Mouse (Mus musculus): ENCODE data around the gene Sorl1. TPM values are rescaled to one million over a fixed set of nuclear protein-coding genes. Genes with fewer than 3 reads are reported as not detected.

Gene Sorl1
- polyA plus RNA-seq, 1 experiment from 2014 or later, result 8.8 TPM

DNA sequence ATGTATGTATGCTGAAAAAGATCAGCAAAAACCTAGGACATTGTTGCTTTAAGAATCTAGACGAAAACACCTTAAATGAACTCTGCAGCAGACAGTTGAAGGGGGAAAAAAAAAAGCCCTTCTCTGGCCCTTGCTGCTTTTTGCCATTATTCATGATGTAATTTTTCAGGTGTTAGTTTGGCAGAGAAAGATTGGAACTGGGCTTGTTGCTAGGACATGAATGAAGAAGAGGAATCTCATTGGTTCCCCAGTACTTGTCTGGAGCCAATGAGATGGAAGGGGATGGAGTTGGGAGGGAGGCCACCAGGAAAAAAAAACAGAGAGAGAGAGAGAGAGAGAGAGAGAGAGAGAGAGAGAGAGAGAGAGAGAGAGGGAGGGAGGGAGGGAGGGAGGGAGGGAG lies 187.5 kb downstream of the Sorl1 start:
- no peak overlapping the region for H3K27ac ChIP-seq (replicated peaks; ENCODE audit: low read depth, low read length)
- no peaks in the 10 kb centered on the region for H3K36me3 ChIP-seq (ENCODE audit: control insufficient read depth, insufficient read depth, low read length)
- 25% methylated on average over 1 of the region's 1 CpGs for WGBS
- no peak overlapping the region for H3K4me3 ChIP-seq (replicated peaks; ENCODE audit: low read depth, low read length)
- H3K27me3 ChIP-seq (ENCODE audit: control insufficient read depth, insufficient read depth, low read length), result no peaks in the 10 kb centered on the region
- no peak overlapping the region for H3K9ac ChIP-seq (replicated peaks; ENCODE audit: low read length)
- peak; percentile 81 for DNase-seq
- no peak overlapping the region; the same call in 1 of the 2 replicates for H3K4me2 ChIP-seq (ENCODE audit: low read length)
- no peaks in the 10 kb centered on the region for H3K9me3 ChIP-seq (ENCODE audit: control insufficient read depth, low read length)
- peaks cover 37% of the 10 kb centered on the region for H3K4me1 ChIP-seq (ENCODE audit: control insufficient read depth, insufficient read depth, low read length)
- peak; percentile 46; the same call in 1 of the 2 replicates for ATAC-seq (ENCODE audit: low FRiP score, low TSS enrichment)

DNA sequence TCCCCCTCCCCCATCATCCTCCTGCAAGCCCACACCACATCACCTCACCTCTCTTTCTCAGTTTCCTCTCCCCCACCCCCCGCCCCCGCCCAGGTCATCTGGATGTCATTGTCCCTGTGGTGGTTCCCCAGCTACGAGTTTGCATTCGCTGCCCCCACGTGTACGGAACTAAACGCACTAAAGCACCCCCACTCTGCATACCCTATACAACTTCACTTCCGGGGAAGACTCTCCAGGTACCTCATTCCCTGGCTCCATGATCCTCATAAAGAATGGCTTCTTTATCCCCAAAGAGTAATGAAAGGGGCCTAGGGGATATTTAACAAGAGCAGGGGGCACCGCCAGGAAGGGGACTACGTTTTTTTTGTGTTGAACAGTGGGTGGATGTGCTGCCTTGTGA lies 188.1 kb downstream of the Sorl1 start:
- Histone ChIP-seq H3K36me3 (ENCODE audit: control insufficient read depth, insufficient read depth, low read length) (no peaks in the 10 kb centered on the region), H3K4me2 (ENCODE audit: low read length) (peak overlapping the region; percentile 71), H3K4me3 (replicated peaks; ENCODE audit: low read depth, low read length) (peak overlapping the region; percentile 30), H3K9me3 (ENCODE audit: control insufficient read depth, low read length) (no peaks in the 10 kb centered on the region), H3K27ac (replicated peaks; ENCODE audit: low read depth, low read length) (peak overlapping the region; percentile 98), H3K9ac (replicated peaks; ENCODE audit: low read length) (peak overlapping the region; percentile 71), H3K4me1 (ENCODE audit: control insufficient read depth, insufficient read depth, low read length) (peaks cover 37% of the 10 kb centered on the region), H3K27me3 (ENCODE audit: control insufficient read depth, insufficient read depth, low read length) (no peaks in the 10 kb centered on the region)
- ATAC-seq (ENCODE audit: low FRiP score, low TSS enrichment) (peak; percentile 59), DNase-seq (no peak)
- WGBS, result 1% methylated on average over 10 of the region's 10 CpGs

- H3K9me3 ChIP-seq (ENCODE audit: control insufficient read depth, low read length), result no peaks in the 10 kb centered on the region
- H3K27ac ChIP-seq (replicated peaks; ENCODE audit: low read depth, low read length), result peak overlapping the region; percentile 98
- H3K36me3 ChIP-seq (ENCODE audit: control insufficient read depth, insufficient read depth, low read length), result no peaks in the 10 kb centered on the region
- DNase-seq (peak; percentile 90), ATAC-seq (ENCODE audit: low FRiP score, low TSS enrichment) (peak; percentile 88)
- under 1% methylated on average over 21 of the region's 21 CpGs for WGBS
- peak overlapping the region; percentile 71 for H3K4me2 ChIP-seq (ENCODE audit: low read length)
- no peaks in the 10 kb centered on the region for H3K27me3 ChIP-seq (ENCODE audit: control insufficient read depth, insufficient read depth, low read length)
- peak overlapping the region; percentile 30 for H3K4me3 ChIP-seq (replicated peaks; ENCODE audit: low read depth, low read length)
- H3K9ac ChIP-seq (replicated peaks; ENCODE audit: low read length), result peak overlapping the region; percentile 71
- peaks cover 37% of the 10 kb centered on the region for H3K4me1 ChIP-seq (ENCODE audit: control insufficient read depth, insufficient read depth, low read length)
Measured at GRCm38 (mm10) chr9:41935373-41935971, 188.6 kb downstream of the Sorl1 start.

GRCm38 (mm10) chr9:41934848-41935372 lies 189.2 kb downstream of the Sorl1 start:
- no peaks in the 10 kb centered on the region for H3K27me3 ChIP-seq (ENCODE audit: control insufficient read depth, insufficient read depth, low read length)
- H3K4me3 ChIP-seq (replicated peaks; ENCODE audit: low read depth, low read length), result peak overlapping the region; percentile 30
- peaks cover 37% of the 10 kb centered on the region for H3K4me1 ChIP-seq (ENCODE audit: control insufficient read depth, insufficient read depth, low read length)
- H3K9ac ChIP-seq (replicated peaks; ENCODE audit: low read length), result peak overlapping the region; percentile 71
- no peak for DNase-seq
- peak overlapping the region; percentile 98 for H3K27ac ChIP-seq (replicated peaks; ENCODE audit: low read depth, low read length)
- no peaks in the 10 kb centered on the region for H3K9me3 ChIP-seq (ENCODE audit: control insufficient read depth, low read length)
- H3K36me3 ChIP-seq (ENCODE audit: control insufficient read depth, insufficient read depth, low read length), result no peaks in the 10 kb centered on the region
- ATAC-seq (ENCODE audit: low FRiP score, low TSS enrichment), result no peak
- peak overlapping the region; percentile 71 for H3K4me2 ChIP-seq (ENCODE audit: low read length)
- WGBS, result 13% methylated on average over 10 of the region's 10 CpGs

DNA sequence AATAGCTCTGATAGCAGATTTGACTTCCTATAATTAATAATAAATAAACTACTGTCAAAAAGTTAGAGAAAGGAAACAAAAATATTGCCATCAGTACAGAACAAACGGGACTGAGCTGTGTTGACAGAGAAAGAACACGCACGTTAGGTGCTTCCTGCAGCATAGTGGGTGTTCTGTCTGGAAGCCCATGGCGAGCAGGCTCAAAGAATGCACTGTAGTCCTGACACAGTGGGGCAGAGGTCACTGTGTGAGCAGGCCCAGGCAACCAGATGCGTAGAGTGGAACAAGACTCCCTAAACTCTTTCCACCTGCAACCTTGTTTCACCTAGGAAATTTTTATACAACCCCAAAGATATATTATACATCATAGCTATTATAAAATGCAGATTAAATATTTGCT lies 194.1 kb downstream of the Sorl1 start:
- no peaks in the 10 kb centered on the region for H3K27me3 ChIP-seq (ENCODE audit: control insufficient read depth, insufficient read depth, low read length)
- WGBS, result 74% methylated on average over 5 of the region's 5 CpGs
- no peak overlapping the region for H3K4me2 ChIP-seq (ENCODE audit: low read length)
- H3K9ac ChIP-seq (replicated peaks; ENCODE audit: low read length), result no peak overlapping the region
- H3K4me1 ChIP-seq (ENCODE audit: control insufficient read depth, insufficient read depth, low read length), result peaks cover 5% of the 10 kb centered on the region
- no peaks in the 10 kb centered on the region for H3K36me3 ChIP-seq (ENCODE audit: control insufficient read depth, insufficient read depth, low read length)
- no peak overlapping the region for H3K4me3 ChIP-seq (replicated peaks; ENCODE audit: low read depth, low read length)
- H3K9me3 ChIP-seq (ENCODE audit: control insufficient read depth, low read length), result no peaks in the 10 kb centered on the region
- DNase-seq, result no peak
- no peak for ATAC-seq (ENCODE audit: low FRiP score, low TSS enrichment)
- H3K27ac ChIP-seq (replicated peaks; ENCODE audit: low read depth, low read length), result no peak overlapping the region

DNA sequence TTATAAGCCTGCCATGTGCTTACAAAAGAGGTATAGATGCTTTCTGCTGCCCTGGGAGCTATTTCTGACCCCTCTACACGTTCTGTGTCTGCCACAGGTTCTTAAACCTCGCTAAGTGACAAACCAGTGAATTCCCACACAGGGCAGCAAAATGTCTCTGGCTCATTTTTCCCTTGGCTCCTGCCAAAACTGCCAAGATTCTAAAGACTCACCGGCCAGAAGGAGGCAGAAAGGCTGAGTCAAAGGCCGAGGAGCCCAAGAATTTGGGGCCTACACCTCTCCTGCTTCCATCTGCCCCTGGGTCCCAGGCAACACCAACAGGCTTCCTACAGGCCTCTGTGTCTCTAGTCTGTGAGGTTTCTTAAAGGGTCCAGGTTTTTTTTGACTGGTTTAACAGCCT lies 198.4 kb downstream of the Sorl1 start:
- Histone ChIP-seq H3K9ac (replicated peaks; ENCODE audit: low read length) (no peak overlapping the region), H3K27ac (replicated peaks; ENCODE audit: low read depth, low read length) (no peak overlapping the region), H3K4me3 (replicated peaks; ENCODE audit: low read depth, low read length) (no peak overlapping the region), H3K4me1 (ENCODE audit: control insufficient read depth, insufficient read depth, low read length) (no peaks in the 10 kb centered on the region), H3K27me3 (ENCODE audit: control insufficient read depth, insufficient read depth, low read length) (no peaks in the 10 kb centered on the region), H3K9me3 (ENCODE audit: control insufficient read depth, low read length) (no peaks in the 10 kb centered on the region), H3K4me2 (ENCODE audit: low read length) (no peak overlapping the region), H3K36me3 (ENCODE audit: control insufficient read depth, insufficient read depth, low read length) (no peaks in the 10 kb centered on the region)
- DNase-seq, result no peak
- 76% methylated on average over 4 of the region's 4 CpGs for WGBS
- ATAC-seq (ENCODE audit: low FRiP score, low TSS enrichment), result no peak

DNA sequence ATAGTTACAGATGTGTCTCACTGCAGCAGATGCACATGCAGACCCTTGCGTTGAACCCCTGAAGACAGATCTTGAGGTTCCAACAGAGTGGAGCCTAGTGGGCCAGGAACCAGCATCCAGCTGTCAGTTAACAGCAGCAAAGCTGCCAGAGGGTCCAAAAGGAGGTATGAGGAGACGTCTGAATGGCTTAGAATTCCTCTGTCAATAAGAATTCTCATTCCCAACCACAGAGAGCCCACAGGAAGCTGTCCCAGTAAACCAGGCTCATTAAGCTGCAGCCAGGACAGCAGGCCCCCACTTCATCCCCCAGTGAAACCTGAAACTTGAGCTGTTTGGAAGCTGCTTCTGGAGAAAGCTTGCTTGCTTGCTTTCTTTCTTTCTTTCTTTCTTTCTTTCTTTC lies 200.0 kb downstream of the Sorl1 start:
- H3K27ac ChIP-seq (replicated peaks; ENCODE audit: low read depth, low read length), result no peak overlapping the region
- no peak overlapping the region for H3K4me3 ChIP-seq (replicated peaks; ENCODE audit: low read depth, low read length)
- H3K4me2 ChIP-seq (ENCODE audit: low read length), result no peak overlapping the region
- no peaks in the 10 kb centered on the region for H3K36me3 ChIP-seq (ENCODE audit: control insufficient read depth, insufficient read depth, low read length)
- WGBS, result 58% methylated on average over 2 of the region's 2 CpGs
- no peaks in the 10 kb centered on the region for H3K9me3 ChIP-seq (ENCODE audit: control insufficient read depth, low read length)
- DNase-seq, result no peak
- H3K4me1 ChIP-seq (ENCODE audit: control insufficient read depth, insufficient read depth, low read length), result peaks cover 8% of the 10 kb centered on the region
- no peak overlapping the region for H3K9ac ChIP-seq (replicated peaks; ENCODE audit: low read length)
- ATAC-seq (ENCODE audit: low FRiP score, low TSS enrichment), result no peak
- no peaks in the 10 kb centered on the region for H3K27me3 ChIP-seq (ENCODE audit: control insufficient read depth, insufficient read depth, low read length)

DNA sequence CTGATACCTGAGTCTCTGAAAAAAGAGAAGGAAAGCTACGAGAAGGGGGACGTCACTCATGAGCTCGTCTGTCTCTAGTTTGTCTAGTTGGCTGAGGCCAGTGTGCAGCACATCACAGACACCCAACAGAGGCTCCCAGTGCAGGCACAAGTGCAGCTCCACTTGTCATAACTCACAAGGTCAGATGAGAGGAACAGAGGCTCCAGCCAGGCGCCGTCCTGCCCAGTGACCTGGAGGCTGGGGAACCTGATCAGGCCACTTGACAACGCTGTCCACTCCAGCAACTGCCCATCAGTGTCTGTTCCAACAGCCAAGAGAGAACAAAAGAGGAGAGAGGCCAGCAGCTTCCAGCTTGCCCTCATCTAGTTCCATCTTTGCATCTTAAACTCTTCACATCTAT lies 201.7 kb downstream of the Sorl1 start:
- Histone ChIP-seq H3K4me1 (ENCODE audit: control insufficient read depth, insufficient read depth, low read length) (peaks cover 18% of the 10 kb centered on the region), H3K9ac (replicated peaks; ENCODE audit: low read length) (no peak overlapping the region), H3K9me3 (ENCODE audit: control insufficient read depth, low read length) (no peaks in the 10 kb centered on the region), H3K36me3 (ENCODE audit: control insufficient read depth, insufficient read depth, low read length) (no peaks in the 10 kb centered on the region), H3K4me3 (replicated peaks; ENCODE audit: low read depth, low read length) (no peak overlapping the region), H3K4me2 (ENCODE audit: low read length) (no peak overlapping the region), H3K27me3 (ENCODE audit: control insufficient read depth, insufficient read depth, low read length) (no peaks in the 10 kb centered on the region), H3K27ac (replicated peaks; ENCODE audit: low read depth, low read length) (no peak overlapping the region)
- no peak for ATAC-seq (ENCODE audit: low FRiP score, low TSS enrichment)
- DNase-seq, result no peak
- WGBS, result 91% methylated on average over 6 of the region's 6 CpGs
